Mouse (Mus musculus) midbrain, embryonic 16.5 days (tissue): ENCODE data around the gene Wdr24. TPM values are rescaled to one million over a fixed set of nuclear protein-coding genes. Genes with fewer than 3 reads are reported as not detected.

Experiments used
- ATAC-seq: fragments of 200-750 bp; cut with Nextera tagmentation; 2 replicates; pipeline ENCODE4 v1.8.0; 2017; ENCODE audit warnings: moderate TSS enrichment
- H3K27ac ChIP-seq: fragments of 300-500 bp; sonication (generic); 2 replicates; pipeline ENCODE4 v1.5.1; 2014; ENCODE audit warnings: mild to moderate bottlenecking, low read length, mixed read lengths
- H3K27me3 ChIP-seq: fragments of 300-500 bp; sonication (generic); 2 replicates; pipeline ENCODE4 v1.6.1; 2014; ENCODE audit warnings: low read depth, low read length, mixed read lengths; ENCODE audit not compliant: control insufficient read depth, insufficient read depth
- H3K36me3 ChIP-seq: fragments of 300-500 bp; sonication (generic); 2 replicates; pipeline ENCODE4 v1.6.1; 2014; ENCODE audit warnings: mild to moderate bottlenecking, low read length, moderate library complexity, mixed read lengths; ENCODE audit not compliant: control insufficient read depth, insufficient read depth
- H3K4me1 ChIP-seq: fragments of 300-500 bp; sonication (generic); 2 replicates; pipeline ENCODE4 v1.6.1; 2014; ENCODE audit warnings: mild to moderate bottlenecking, low read length, mixed read lengths; ENCODE audit not compliant: control insufficient read depth, insufficient read depth
- H3K4me2 ChIP-seq: fragments of 300-500 bp; sonication (generic); 2 replicates; pipeline ENCODE4 v1.6.1; 2014; ENCODE audit warnings: mild to moderate bottlenecking, low read length, mixed read lengths
- H3K4me3 ChIP-seq: fragments of 300-500 bp; sonication (generic); 2 replicates; pipeline ENCODE4 v1.5.1; 2014; ENCODE audit warnings: low read depth, mild to moderate bottlenecking, low read length, moderate library complexity, mixed read lengths
- H3K9ac ChIP-seq: fragments of 300-500 bp; sonication (generic); 2 replicates; pipeline ENCODE4 v1.6.1; 2014; ENCODE audit warnings: low read depth, low read length, mixed read lengths
- H3K9me3 ChIP-seq: fragments of 300-500 bp; sonication (generic); replicated peaks from 2 replicates; pipeline ENCODE4 v1.6.1; 2014; ENCODE audit warnings: mild to moderate bottlenecking, low read length, mixed read lengths; ENCODE audit not compliant: control insufficient read depth, poor library complexity, severe bottlenecking
- WGBS: fragments of 180-500 bp; shearing (Covaris S2); extraction: QIAGEN DNeasy Blood & Tissue Kit; methylation state at CpG from one replicate; pipeline ENCODE4 v1.1.7; 2014; 5-methylcytosine and 5-hydroxymethylcytosine counted together
- polyA plus RNA-seq: library from polyadenylated mRNA; unstranded; fragments of >200 nt; fragmentation: Nextera tagmentation; extraction: Ambion mirVana; gene quantifications from 2 replicates; pipeline ENCODE4 v1.2.1, GENCODE M21; 2015

Wdr24 gene
- polyA plus RNA-seq, 1 experiment from 2014 or later, result 32.7 TPM

GRCm38 (mm10) chr17:25844396-25844901 lies 21.0 kb downstream of the Wdr24 start, which contains the start of gene Rhot2:
Rhot2 (minus strand) TSS chr17:25844851.
- Histone ChIP-seq H3K9me3 (no peaks in the 10 kb centered on the region), H3K4me1 (peaks cover 15% of the 10 kb centered on the region), H3K27me3 (no peaks in the 10 kb centered on the region), H3K9ac (peak within 1 kb of the TSS; percentile 84), H3K4me2 (peak within 1 kb of the TSS; percentile 95), H3K36me3 (peaks cover 26% of the 10 kb centered on the region), H3K27ac (peak within 1 kb of the TSS; percentile 75), H3K4me3 (peak within 1 kb of the TSS; percentile 89)
- peak; percentile 96 for ATAC-seq
- WGBS, result under 1% methylated on average over 21 of the region's 21 CpGs

- 93% methylated on average over 6 of the region's 6 CpGs for WGBS
- Histone ChIP-seq H3K36me3 (no peaks in the 10 kb centered on the region), H3K27ac (no peak overlapping the region), H3K4me2 (peak overlapping the region; percentile 81), H3K9me3 (no peaks in the 10 kb centered on the region), H3K9ac (peak overlapping the region; percentile 92; the same call in 1 of the 2 replicates), H3K4me1 (peaks cover 17% of the 10 kb centered on the region), H3K27me3 (no peaks in the 10 kb centered on the region), H3K4me3 (no peak overlapping the region)
- no peak; the same call in 1 of the 2 replicates for ATAC-seq
These were observed 36.8 kb downstream of the Wdr24 start for GRCm38 (mm10) chr17:25860229-25860628.

- Histone ChIP-seq H3K4me2 (peak within 1 kb of the TSS; percentile 81), H3K27me3 (no peaks in the 10 kb centered on the region), H3K36me3 (no peaks in the 10 kb centered on the region), H3K9me3 (no peaks in the 10 kb centered on the region), H3K27ac (peak within 1 kb of the TSS; percentile 89), H3K4me3 (peak within 1 kb of the TSS; percentile 75), H3K9ac (peak within 1 kb of the TSS; percentile 92), H3K4me1 (peaks cover 17% of the 10 kb centered on the region)
- peak; percentile 93 for ATAC-seq
- 4% methylated on average over 65 of the region's 65 CpGs for WGBS
These were observed 37.6 kb downstream of the Wdr24 start, which contains the start of gene Wdr90 for GRCm38 (mm10) chr17:25860832-25861703. Wdr90 (minus strand) TSS chr17:25861501.

GRCm38 (mm10) chr17:25861704-25862612 lies 38.5 kb downstream of the Wdr24 start:
- Histone ChIP-seq H3K36me3 (no peaks in the 10 kb centered on the region), H3K4me1 (peaks cover 21% of the 10 kb centered on the region), H3K9me3 (no peaks in the 10 kb centered on the region), H3K27me3 (no peaks in the 10 kb centered on the region), H3K27ac (peak overlapping the region; percentile 89), H3K4me2 (peak overlapping the region; percentile 81), H3K4me3 (peak overlapping the region; percentile 75), H3K9ac (peak overlapping the region; percentile 92)
- no peak; the same call in 1 of the 2 replicates for ATAC-seq
- 8% methylated on average over 6 of the region's 6 CpGs for WGBS

- WGBS, result 88% methylated on average over 6 of the region's 6 CpGs
- Histone ChIP-seq H3K4me1 (peaks cover 29% of the 10 kb centered on the region), H3K4me2 (no peak overlapping the region), H3K9ac (no peak overlapping the region), H3K27me3 (no peaks in the 10 kb centered on the region), H3K9me3 (no peaks in the 10 kb centered on the region), H3K27ac (no peak overlapping the region), H3K36me3 (no peaks in the 10 kb centered on the region), H3K4me3 (no peak overlapping the region)
- no peak for ATAC-seq
These were observed 40.3 kb downstream of the Wdr24 start for GRCm38 (mm10) chr17:25863681-25864080.

- Histone ChIP-seq H3K4me3 (no peak overlapping the region), H3K9me3 (no peaks in the 10 kb centered on the region), H3K4me1 (peaks cover 29% of the 10 kb centered on the region), H3K9ac (no peak overlapping the region), H3K27ac (no peak overlapping the region), H3K4me2 (no peak overlapping the region), H3K27me3 (no peaks in the 10 kb centered on the region), H3K36me3 (no peaks in the 10 kb centered on the region)
- no peak for ATAC-seq
- 95% methylated on average over 14 of the region's 14 CpGs for WGBS
These were observed 40.9 kb downstream of the Wdr24 start for GRCm38 (mm10) chr17:25864311-25864710.

GRCm38 (mm10) chr17:25865288-25865687 lies 41.9 kb downstream of the Wdr24 start:
- Histone ChIP-seq H3K9me3 (no peaks in the 10 kb centered on the region), H3K4me2 (no peak overlapping the region), H3K9ac (0 out of 2 replicates have a peak overlapping the region, but pooled peaks have one; percentile 3), H3K27me3 (no peaks in the 10 kb centered on the region), H3K4me3 (no peak overlapping the region), H3K4me1 (peaks cover 27% of the 10 kb centered on the region), H3K36me3 (no peaks in the 10 kb centered on the region), H3K27ac (no peak overlapping the region)
- no peak for ATAC-seq
- WGBS, result 92% methylated on average over 11 of the region's 11 CpGs

- Histone ChIP-seq H3K27ac (no peak overlapping the region), H3K4me2 (no peak overlapping the region), H3K4me1 (peaks cover 19% of the 10 kb centered on the region), H3K9ac (no peak overlapping the region), H3K36me3 (no peaks in the 10 kb centered on the region), H3K9me3 (no peaks in the 10 kb centered on the region), H3K4me3 (no peak overlapping the region), H3K27me3 (no peaks in the 10 kb centered on the region)
- WGBS, result 91% methylated on average over 3 of the region's 3 CpGs
- no peak for ATAC-seq
These were observed 42.7 kb downstream of the Wdr24 start for GRCm38 (mm10) chr17:25866172-25866571.
